Mouse (Mus musculus): Measurements from ENCODE around the gene Rpl13a. TPM values are rescaled to one million over a fixed set of nuclear protein-coding genes. Genes with fewer than 3 reads are reported as not detected.
"Not testable (repeated sequence)": the region's sequence is repeated elsewhere in the genome, so short reads cannot be mapped to it uniquely, and the experiment has no call there.

Gene Rpl13a
- total RNA-seq, 2 experiments from 2014 or later = 809 to 865 TPM

DNA sequence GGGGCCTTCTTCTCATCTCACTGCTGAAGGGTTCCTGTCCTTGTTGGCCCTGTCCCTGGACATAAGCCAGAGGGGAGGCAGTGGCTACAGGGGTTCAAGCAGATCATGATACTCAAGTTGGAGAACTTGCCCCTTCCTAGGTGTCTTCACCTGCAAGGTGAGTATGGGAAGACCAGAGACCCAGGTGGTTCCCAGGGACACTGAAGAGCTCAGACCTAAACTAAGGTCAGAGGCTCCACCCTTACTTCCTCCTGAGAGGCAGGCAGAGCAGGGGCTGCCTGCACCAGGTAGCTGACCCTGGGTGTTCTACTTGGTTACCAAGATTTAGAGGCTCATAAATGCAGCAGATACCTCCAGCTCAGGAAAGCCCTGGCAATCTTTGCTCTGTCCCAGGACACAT is 6.6 kb downstream of the Rpl13a start:
- DNase-seq = no peak
- intact Hi-C loops (cut with DNase I) = loop anchor here (5.0 kb wide), 1 partner anchor 40 kb away; no protein-coding TSS in a partner anchor

DNA sequence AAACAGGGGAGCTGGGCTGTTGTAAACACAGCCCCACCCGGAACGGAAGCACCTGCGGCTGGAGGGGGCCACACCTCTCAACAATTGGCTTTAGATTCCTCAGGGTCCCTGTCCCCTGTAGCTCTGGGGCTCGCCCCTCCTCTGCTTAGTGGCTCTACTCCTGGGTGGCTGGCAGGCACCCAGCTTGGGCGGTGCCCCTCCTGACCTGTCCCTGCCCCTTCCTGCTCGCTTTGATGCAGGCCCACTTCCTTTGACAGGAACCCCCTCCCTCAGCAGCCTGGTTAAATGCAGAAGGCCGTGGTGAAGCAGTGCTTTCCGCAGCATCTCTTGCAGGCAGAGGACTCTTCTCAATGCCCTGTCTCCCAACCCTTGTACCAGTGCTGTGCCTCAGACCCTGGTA is 7.2 kb downstream of the Rpl13a start:
- DNase-seq = peak; percentile 56 to 63
- intact Hi-C loops (cut with DNase I) = loop anchor here (5.0 kb wide), 1 partner anchor 39 kb away; no protein-coding TSS in a partner anchor

DNA sequence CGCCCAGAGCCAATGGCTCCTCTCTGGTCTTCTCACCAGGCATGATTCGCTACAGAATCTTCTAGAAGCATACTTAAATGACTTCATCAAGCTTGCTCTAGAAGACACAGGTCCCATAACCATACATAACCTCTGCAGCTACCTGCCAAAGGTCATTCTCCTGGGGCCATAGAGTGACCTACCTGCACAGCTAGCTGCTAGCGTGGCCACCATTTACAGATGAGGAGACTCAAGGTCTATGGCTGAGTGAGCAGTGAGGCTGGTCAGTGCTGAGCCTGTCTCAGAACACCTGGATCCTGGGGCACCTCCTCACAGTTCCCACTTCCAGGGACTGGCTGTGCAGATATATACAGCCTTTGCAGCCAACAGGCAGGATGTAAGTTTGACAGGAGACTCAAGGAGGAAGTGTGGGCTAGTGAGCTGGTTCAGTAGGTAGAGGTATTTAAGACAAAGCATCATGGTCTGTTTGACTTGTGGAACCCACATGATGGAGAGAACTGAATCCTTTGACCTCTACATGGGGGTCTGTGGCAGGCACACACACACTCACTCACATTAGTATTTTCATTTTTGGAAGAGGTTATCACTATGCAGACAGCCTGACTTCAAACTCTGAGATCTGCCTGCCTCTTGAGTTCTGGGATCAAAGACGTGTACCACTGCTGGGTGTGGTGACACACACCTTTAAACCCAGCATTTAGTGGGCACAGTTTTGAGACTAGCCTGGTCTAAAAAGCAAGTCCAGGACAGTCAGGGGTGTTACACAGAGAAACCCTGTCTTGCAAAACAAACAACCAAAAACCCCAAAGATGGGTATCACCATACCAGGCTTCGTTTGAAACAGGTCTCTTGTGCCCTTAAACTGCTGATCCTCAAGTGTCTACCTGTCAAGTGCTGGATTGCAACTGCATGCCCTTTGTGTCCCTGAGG is 8.5 kb downstream of the Rpl13a start:
- no peak for DNase-seq
- intact Hi-C loops (cut with DNase I) = loop anchor here (2.0 to 5.0 kb wide), 2 partner anchors 15 to 38 kb away; no protein-coding TSS in a partner anchor

DNA sequence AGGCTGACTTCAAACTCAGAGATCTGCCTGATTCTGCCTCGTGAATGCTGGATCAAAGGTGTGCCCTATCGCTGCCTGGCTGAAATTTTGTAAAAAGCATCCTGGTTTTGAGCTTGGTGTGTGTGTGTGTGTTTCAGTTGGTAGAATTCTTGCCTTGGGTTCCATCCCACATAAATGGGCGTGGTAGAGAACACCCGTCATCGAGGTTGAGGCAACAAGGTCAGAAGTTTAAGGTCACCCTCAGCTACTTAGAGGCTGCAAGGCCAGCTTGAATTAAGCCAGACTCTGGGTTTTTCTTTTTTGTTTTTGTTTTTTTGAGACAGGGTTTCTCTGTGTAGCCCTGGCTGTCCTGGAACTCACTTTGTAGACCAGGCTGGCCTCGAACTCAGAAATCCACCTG is 10.2 kb downstream of the Rpl13a start:
- intact Hi-C loops (cut with DNase I) = loop anchor here (2.0 kb wide), 1 partner anchor 14 kb away; no protein-coding TSS in a partner anchor
- no peak for DNase-seq

DNA sequence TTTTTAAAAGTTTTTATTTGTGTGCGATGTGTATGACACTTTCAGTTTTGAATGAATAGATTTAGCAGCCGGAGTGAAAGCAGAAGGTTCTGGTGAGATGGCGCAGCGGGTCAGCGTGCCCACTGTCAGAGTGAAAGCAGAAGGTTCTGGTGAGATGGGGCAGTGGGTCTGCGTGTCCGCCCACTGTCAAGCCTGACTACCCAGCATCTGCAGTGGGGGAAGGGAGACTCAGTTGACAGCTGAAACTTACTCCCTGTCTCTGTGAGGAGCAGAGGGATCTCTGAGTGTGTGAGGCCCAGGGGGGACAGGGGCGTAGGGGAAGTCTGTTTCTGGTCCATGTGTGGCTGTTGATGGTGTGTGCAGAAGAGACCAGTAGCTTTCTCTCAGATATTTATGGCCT is 11.0 kb downstream of the Rpl13a start:
- no peak for DNase-seq
- intact Hi-C loops (cut with DNase I) = no loop called here

DNA sequence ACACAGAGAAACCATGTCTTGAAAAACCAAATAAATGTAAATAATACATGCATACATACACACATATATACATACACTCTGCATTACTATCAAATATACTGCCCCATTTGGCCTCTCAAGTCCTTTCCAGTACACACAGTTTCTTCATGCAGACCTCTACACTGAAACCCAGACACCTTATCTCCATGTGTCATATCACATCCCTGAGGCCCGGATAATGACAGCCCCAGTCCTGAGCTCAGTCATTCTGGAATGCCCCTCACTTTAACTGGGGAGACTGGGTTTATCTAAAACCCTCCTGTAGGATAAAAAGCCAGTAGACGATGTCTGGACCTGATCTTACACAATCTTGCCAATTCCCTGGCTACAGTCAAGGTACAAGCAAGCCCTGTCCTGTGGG is 15.1 kb downstream of the Rpl13a start:
- DNase-seq = no peak
- intact Hi-C loops (cut with DNase I) = no loop called here

DNA sequence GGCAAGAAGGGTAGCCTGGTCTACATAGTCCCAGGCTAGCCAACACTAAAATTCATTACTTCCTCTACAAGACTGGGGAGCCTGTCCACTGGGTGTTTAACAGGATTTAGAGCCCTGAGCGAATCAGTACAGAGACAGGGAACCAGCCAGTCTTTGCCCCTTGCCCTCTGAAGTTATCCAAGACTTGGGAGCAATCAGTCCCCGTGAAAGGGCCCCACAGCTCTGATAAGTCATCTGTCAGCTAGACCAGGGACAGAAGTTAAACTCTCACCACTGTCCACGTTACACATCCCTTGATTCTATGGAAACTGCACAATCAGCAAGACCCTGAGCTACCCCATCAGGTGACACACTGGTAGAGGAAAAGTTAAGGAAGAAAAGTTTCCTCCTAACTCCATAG is 16.0 kb downstream of the Rpl13a start:
- no peak for DNase-seq
- intact Hi-C loops (cut with DNase I) = no loop called here

DNA sequence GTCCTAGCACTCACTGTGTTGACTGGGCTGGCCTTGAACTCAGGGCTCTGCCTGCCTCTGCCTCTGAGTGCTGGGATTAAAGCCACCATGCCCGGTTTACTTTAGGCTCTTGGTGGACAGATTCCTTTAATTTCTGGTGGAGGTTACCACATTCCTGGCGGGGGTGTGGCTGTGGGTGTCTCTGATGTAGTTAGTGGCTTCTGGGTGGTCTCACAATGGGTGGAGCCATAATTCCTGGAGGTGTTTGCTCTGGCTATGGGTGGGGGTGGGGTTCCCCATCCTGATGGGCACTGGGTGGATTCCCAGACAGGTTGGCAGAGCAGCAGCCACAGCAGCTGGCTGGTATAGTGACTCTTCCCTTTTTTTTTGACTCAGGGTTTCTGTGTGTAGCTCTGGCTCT is 16.6 kb downstream of the Rpl13a start:
- intact Hi-C loops (cut with DNase I) = no loop called here
- DNase-seq = no peak

DNA sequence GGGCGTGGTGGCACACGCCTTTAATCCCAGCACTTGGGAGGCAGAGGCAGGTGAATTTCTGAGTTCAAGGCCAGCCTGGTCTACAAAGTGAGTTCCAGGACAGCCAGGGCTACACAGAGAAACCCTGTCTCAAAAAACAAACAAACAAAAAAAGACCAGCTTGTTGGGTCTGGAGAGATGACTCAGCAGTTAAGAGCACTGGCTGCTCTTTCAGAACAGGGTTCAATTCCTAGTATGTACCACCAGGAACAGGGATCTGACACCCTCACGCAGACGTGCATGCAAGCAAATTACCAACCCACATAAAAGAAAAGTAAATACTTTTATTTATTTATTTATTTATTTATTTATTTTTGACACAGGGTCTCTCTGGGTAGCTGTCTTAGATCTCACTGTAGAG is 18.5 kb downstream of the Rpl13a start:
- intact Hi-C loops (cut with DNase I); DNase-seq: not testable (repeated sequence)

DNA sequence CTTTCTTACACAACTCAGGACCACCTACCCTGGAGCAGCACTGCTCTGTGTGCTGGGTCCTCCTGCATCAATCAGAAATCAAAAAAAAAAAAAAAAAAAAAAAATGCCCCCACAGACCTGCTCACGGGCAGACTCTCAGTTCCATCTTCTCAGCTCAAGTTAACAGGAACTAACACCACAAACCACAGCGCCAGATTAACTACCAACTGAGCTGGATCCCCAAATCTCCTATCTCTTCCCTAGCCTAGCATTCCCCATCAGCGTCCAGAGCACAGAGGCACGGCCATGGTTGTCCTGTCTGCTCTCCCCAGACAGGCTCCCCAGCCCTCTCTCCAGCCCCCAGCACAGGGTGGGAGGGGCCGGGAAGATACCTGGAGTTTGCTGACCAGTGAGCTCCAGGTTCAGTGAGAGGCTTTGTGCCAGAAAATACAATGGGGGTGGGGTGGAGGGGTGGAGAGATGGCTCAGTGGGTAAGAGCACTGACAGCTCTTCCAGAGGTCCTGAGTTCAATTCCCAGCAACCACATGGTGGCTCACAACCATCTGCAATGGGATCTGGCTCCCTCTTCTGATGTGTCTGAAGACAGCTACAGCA is 21.4 kb downstream of the Rpl13a start:
- no peak for DNase-seq
- intact Hi-C loops (cut with DNase I) = no loop called here

DNA sequence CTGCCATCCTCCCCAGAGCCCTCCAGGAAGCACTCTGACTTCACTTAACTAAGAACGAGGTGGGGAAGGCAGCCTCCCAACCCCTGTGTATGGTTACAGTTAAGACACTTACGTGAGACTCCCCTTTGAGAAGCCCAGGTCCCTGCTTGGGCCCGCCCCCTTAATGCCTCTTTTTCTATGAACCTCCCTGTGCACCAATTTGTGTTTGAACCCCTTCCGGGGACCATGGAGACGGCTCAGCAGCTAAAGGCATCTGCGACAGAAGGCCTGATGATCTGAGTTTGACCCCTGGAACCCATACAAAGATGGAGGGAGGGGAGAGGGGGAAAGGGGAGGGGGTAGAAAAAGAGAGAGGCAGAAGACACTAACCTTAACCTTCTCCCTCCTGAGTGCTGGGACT is 22.1 kb downstream of the Rpl13a start:
- no peak for DNase-seq
- intact Hi-C loops (cut with DNase I) = no loop called here

DNA sequence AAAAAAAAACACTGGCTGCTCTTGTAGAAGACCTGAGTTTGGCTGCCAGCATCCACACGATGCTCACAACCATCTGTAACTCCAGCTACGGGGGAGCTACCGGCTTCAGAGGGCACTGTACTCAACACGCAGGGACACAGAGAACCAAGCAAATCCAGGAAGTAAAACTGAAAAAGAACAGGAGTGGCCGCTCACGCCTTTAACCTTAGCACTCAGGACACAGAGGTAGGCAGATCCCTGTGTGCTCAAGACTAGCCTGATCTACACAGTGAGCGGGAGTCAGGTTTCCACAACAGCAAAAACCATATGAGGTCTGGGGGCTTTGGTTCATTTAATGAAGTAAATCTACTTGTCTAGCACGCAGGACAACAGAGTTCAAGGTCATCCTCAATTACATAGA is 23.1 kb downstream of the Rpl13a start:
- intact Hi-C loops (cut with DNase I) = loop anchor here (2.0 kb wide), 1 partner anchor 13 kb away; no protein-coding TSS in a partner anchor
- DNase-seq = no peak

DNA sequence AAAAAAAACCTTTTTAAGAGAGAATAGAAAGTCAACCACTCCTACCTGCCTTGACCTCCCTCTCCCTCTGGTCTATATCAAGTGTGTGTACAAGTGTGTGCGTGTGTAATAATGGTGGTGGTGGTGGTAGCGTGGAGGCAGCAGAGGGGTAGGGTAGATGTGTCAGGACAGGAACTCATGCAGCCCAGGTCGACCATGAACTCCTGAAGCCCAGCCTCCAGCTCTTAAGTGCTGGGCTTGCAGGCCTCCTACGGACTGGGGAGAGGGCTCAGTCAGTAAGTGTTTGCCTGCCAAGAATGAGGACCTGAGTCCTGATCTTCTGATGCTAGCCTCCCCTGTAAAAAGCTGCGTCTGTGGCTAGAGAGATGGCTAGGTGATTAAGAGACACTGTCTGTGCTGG is 23.6 kb downstream of the Rpl13a start:
- no peak for DNase-seq
- intact Hi-C loops (cut with DNase I) = loop anchor here (2.0 kb wide), 1 partner anchor 14 kb away; no protein-coding TSS in a partner anchor

DNA sequence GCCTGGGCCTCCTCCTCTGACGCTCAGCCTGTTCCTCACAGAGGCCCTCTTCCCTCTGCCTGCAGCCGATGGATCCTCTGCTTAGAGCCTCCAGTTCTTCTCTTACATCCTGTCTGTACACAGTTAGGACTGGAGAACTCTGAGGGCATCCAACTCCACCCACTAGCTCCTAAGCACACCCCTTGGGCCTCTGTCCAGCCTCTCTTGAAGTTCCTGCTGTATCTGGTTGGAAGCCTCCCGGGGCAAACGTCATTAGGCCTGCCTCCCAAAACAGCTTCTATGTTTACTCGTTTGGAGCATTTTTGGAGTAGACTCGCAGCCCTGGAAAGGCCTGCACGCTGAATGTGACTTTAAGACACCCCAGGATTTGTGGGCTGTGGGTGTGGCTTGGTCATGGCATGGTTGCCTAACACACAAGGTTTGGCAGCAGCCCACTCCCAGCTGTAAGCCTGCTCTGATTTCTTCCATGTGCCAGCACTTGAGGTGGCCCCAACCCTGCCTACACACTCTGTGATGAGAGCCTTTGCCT is 24.8 kb downstream of the Rpl13a start, which contains the start of gene Fcgrt:
TSS of gene Fcgrt (minus strand) at position 200 of the 529 bp plus-strand sequence.
- intact Hi-C loops (cut with DNase I) = loop anchor here (2.0 kb wide), 1 partner anchor 15 kb away; no protein-coding TSS in a partner anchor

DNA sequence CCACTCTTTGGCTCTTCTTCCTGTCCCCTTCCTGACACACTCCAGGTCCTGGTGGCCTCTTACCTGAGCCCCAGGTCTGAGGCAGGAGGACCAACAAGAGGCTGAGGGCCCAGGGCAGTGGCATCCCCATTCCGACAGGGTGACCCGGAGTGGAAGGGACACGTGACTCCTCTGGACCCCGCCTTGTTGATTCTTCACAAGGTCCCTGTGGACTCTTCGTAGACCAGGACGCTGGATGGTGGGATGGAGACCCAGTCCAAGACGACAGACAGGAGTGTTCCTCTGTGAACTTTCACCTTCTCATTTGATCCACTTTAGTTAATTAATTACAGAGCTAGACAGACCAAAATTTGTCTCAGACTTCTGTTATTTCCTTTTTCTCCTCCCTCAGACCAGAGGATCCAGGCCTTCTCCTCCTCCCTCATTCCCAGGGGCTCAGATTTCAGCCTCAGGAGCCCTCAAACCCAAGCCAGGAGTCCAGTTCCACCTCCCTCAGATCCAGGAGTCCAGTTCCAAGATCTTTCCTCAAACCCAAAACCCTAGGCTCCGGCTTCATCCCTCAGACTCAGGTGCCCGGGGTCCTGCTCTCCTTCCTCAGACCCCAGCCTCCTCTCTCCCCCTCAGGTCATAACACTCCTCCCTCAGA is 25.5 kb downstream of the Rpl13a start:
- intact Hi-C loops (cut with DNase I) = no loop called here
- DNase-seq = peak in 1 of 2 experiments; percentile 57

More for the DNA sequence above, 24.8 kb downstream of the Rpl13a start, which contains the start of gene Fcgrt:
- DNase-seq = peak; percentile 98

DNA sequence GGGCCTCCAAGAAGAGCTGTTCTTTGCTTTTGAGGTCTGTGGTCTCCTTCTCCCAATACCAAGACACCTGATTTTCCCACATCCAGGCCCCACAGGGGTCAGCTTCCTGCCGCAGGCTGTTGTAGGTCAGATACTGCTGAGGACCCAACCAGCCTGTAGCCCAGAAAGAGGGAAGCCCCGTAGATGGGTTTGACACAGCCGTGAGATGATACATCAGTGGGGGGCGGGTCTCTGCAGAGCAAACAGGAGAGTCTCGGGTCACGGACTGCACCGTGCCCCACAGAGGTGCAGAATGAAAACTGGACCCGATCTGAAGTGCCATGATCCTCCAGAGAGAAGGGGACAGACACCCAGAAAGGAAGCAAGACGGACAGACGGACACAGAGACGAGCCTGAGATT is 26.1 kb downstream of the Rpl13a start:
- DNase-seq = no peak
- intact Hi-C loops (cut with DNase I) = no loop called here

DNA sequence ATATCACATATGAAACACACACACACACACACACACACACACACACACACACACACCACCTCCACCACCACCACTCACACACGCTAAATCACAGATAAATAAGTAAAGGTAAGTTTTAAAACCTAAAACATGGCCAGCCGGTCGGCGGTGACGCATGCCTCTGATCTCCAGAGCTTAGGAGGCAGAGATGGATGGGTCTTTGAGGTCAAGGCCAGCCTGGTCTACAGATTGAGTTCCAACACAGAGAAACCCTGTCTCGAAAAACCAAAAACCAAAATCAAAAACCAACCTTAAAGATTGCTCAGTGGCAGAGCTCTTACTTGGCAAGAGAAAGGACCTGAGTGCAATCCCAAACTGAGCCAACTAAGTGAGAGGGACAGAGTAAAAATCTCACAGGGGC is 28.5 kb downstream of the Rpl13a start:
- intact Hi-C loops (cut with DNase I) = no loop called here
- DNase-seq = no peak

DNA sequence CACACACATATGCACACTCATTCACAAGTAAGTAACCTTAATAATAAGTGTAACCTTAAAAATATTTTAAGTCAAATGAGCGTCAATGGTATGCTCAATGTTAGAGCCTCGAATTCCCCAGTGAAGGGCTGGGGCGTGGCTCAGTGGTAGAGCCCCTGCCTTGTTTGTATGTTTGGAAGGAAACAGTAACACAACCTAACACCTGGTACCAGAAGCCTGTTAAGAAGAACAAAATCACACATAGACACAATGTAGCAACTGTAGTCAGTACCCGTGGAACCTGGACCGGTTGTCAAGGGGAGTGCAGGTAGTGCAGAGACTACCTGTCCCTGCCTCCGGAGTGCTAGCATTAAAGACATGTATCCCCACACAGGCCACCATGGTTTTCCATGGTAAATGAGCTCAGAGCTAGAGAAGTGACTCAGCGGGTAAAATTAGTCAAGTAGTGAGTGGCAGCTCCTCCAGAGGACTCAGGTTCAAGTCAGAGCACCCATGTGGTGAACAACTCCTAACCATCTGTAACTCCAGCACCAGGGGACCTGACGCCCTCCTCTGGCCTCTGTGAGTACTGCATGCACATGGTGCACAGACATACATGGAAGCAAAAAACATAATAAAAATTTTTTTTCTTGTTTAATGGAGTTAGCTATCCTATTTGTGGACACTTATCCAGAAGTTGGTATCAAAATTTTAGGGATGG is 29.9 kb downstream of the Rpl13a start:
- peak in 1 of 2 experiments; percentile 37 for DNase-seq
- intact Hi-C loops (cut with DNase I) = no loop called here

DNA sequence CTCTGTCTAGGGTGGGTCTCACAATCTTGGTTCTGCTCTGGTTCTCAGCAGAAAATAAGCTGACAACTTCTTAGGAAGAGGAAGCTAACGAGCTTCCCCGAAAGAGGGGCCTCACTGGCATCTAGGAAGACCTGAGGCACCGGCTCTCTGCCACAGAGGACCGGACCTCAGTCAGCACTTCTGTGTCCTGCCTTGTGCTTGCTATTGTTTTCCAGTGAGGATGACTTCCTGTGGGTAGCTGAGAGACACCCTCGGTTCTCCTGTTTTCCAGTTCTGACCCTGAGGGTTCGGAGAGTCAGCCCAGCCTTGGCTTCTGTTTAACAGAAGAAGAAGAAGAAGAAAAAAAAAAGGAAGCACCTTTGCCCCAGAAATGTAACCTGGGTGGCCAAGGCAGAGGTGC is 31.1 kb downstream of the Rpl13a start:
- intact Hi-C loops (cut with DNase I) = no loop called here
- no peak for DNase-seq

DNA sequence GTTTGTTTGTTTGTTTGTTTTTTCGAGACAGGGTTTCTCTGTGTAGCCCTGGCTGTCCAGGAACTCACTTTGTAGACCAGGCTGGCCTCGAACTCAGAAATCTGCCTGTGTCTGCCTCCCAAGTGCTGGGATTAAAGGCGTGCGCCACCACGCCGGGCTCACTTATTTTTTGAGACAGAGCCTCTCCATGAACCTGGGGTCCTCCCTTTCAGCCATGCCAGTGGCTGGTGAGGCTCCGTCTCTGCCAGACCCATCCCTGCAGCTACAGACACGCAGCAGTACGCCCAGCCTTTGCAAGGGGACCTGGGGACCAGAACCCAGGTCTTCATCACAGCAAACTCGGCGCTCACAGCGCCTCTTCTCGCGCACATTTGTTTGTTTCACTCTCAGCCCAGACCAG is 32.6 kb downstream of the Rpl13a start:
- DNase-seq; intact Hi-C loops (cut with DNase I): not testable (repeated sequence)
